Mouse (Mus musculus) ES-Bruce4 (cell line): ENCODE results near the gene Ttll5.

ENCODE experiments used
- CTCF ChIP-seq: IDR thresholded peaks from one replicate; pipeline ENCODE4 v1.8.1; 2011; ENCODE audit warnings: low read depth, low read length
- EP300 ChIP-seq: IDR thresholded peaks from 2 replicates; pipeline ENCODE4 v1.6.1; 2011; ENCODE audit warnings: low read depth, low read length; ENCODE audit not compliant: insufficient read depth
- POLR2A ChIP-seq: IDR thresholded peaks from one replicate; pipeline ENCODE4 v1.8.1; 2011; ENCODE audit warnings: low read length; ENCODE audit not compliant: insufficient read depth

GRCm38 (mm10) chr12:86024426-86024825, 200.0 kb downstream of the Ttll5 start:
- TF ChIP-seq POLR2A: no peak
- TF ChIP-seq CTCF: peak; percentile 7
- no peak for TF ChIP-seq EP300
